Mouse (Mus musculus) liver, embryonic 15.5 days (tissue): ENCODE data around the gene Rnf8. TPM values are rescaled to one million over a fixed set of nuclear protein-coding genes. Genes with fewer than 3 reads are reported as not detected.
"Not testable (repeated sequence)": the region's sequence is repeated elsewhere in the genome, so short reads cannot be mapped to it uniquely, and the experiment has no call there.

Experiments
- ATAC-seq: fragments of 200-750 bp; cut with Nextera tagmentation; 2 replicates; pipeline ENCODE4 v1.8.0; 2017; ENCODE audit warnings: moderate number of reproducible peaks, mild to moderate bottlenecking, moderate library complexity; ENCODE audit not compliant: insufficient read depth
- H3K27ac ChIP-seq: fragments of 300-500 bp; sonication (generic); replicated peaks from 2 replicates; pipeline ENCODE4 v1.5.1; 2015; ENCODE audit warnings: mild to moderate bottlenecking, inconsistent platforms
- H3K27me3 ChIP-seq: fragments of 300-500 bp; sonication (generic); 2 replicates; pipeline ENCODE4 v1.6.1; 2015; ENCODE audit warnings: mild to moderate bottlenecking, inconsistent platforms
- H3K36me3 ChIP-seq: fragments of 300-500 bp; sonication (generic); replicated peaks from 2 replicates; pipeline ENCODE4 v1.6.1; 2015; ENCODE audit warnings: moderate library complexity, mild to moderate bottlenecking, inconsistent platforms
- H3K4me1 ChIP-seq: fragments of 300-500 bp; sonication (generic); replicated peaks from 2 replicates; pipeline ENCODE4 v1.6.1; 2015; ENCODE audit warnings: inconsistent platforms
- H3K4me2 ChIP-seq: fragments of 300-500 bp; sonication (generic); 2 replicates; pipeline ENCODE4 v1.6.1; 2015; ENCODE audit warnings: moderate library complexity, mild to moderate bottlenecking, inconsistent platforms
- H3K4me3 ChIP-seq: fragments of 300-500 bp; sonication (generic); replicated peaks from 2 replicates; pipeline ENCODE4 v1.5.1; 2015; ENCODE audit warnings: mild to moderate bottlenecking, inconsistent platforms
- H3K9ac ChIP-seq: fragments of 300-500 bp; sonication (generic); 2 replicates; pipeline ENCODE4 v1.6.1; 2015; ENCODE audit warnings: moderate library complexity, mild to moderate bottlenecking, inconsistent platforms
- H3K9me3 ChIP-seq: fragments of 300-500 bp; sonication (generic); replicated peaks from 2 replicates; pipeline ENCODE4 v1.6.1; 2016; ENCODE audit warnings: inconsistent platforms
- WGBS: fragments of 180-500 bp; shearing (Covaris S2); methylation state at CpG from one replicate; pipeline ENCODE4 v1.1.7; 2015; ENCODE audit warnings: mixed read lengths; ENCODE audit not compliant: insufficient replicate concordance; 5-methylcytosine and 5-hydroxymethylcytosine counted together
- polyA plus RNA-seq: library from polyadenylated mRNA; unstranded; fragments of >200 nt; fragmentation: Nextera tagmentation; extraction: Ambion mirVana; gene quantifications from 2 replicates; pipeline ENCODE4 v1.2.1, GENCODE M21; 2015

Gene Rnf8
- polyA plus RNA-seq, 1 experiment from 2014 or later, result 36.7 TPM

GRCm38 (mm10) chr17:29589221-29589898 is 25.2 kb upstream of the Rnf8 start:
- peaks cover 1% of the 10 kb centered on the region; the same call in 1 of the 2 replicates for H3K36me3 ChIP-seq
- H3K9me3 ChIP-seq, result no peaks in the 10 kb centered on the region
- H3K4me2 ChIP-seq, result no peak overlapping the region
- no peak overlapping the region for H3K27ac ChIP-seq
- no peak overlapping the region for H3K4me3 ChIP-seq
- WGBS, result 73% methylated on average over 11 of the region's 11 CpGs
- H3K27me3 ChIP-seq, result no peaks in the 10 kb centered on the region
- H3K9ac ChIP-seq, result no peak overlapping the region
- peaks cover 2% of the 10 kb centered on the region; the same call in 1 of the 2 replicates for H3K4me1 ChIP-seq
- no peak for ATAC-seq

- Histone ChIP-seq H3K4me2 (no peak overlapping the region), H3K36me3 (peaks cover 13% of the 10 kb centered on the region; the same call in 1 of the 2 replicates), H3K27me3 (no peaks in the 10 kb centered on the region), H3K9ac (no peak overlapping the region), H3K27ac (no peak overlapping the region), H3K4me1 (no peaks in the 10 kb centered on the region), H3K4me3 (no peak overlapping the region), H3K9me3 (no peaks in the 10 kb centered on the region)
- WGBS, result 73% methylated on average over 15 of the region's 15 CpGs
- no peak for ATAC-seq
Measured at GRCm38 (mm10) chr17:29595891-29596770, 18.5 kb upstream of the Rnf8 start.

- no peaks in the 10 kb centered on the region for H3K9me3 ChIP-seq
- WGBS, result 78% methylated on average over 13 of the region's 13 CpGs
- no peaks in the 10 kb centered on the region for H3K27me3 ChIP-seq
- no peaks in the 10 kb centered on the region for H3K4me1 ChIP-seq
- peaks cover 13% of the 10 kb centered on the region; the same call in 1 of the 2 replicates for H3K36me3 ChIP-seq
- H3K27ac ChIP-seq, result no peak overlapping the region
- no peak overlapping the region for H3K4me2 ChIP-seq
- no peak overlapping the region for H3K9ac ChIP-seq
- no peak overlapping the region for H3K4me3 ChIP-seq
- ATAC-seq, result no peak
Measured at GRCm38 (mm10) chr17:29596771-29597132, 17.8 kb upstream of the Rnf8 start.

- no peak overlapping the region for H3K9ac ChIP-seq
- H3K4me3 ChIP-seq, result no peak overlapping the region
- no peak overlapping the region for H3K27ac ChIP-seq
- no peaks in the 10 kb centered on the region for H3K27me3 ChIP-seq
- H3K4me1 ChIP-seq, result no peaks in the 10 kb centered on the region
- no peak for ATAC-seq
- 83% methylated on average over 14 of the region's 14 CpGs for WGBS
- H3K9me3 ChIP-seq, result no peaks in the 10 kb centered on the region
- H3K36me3 ChIP-seq, result peaks cover 20% of the 10 kb centered on the region
- no peak overlapping the region for H3K4me2 ChIP-seq
Measured at GRCm38 (mm10) chr17:29599051-29599450, 15.5 kb upstream of the Rnf8 start.

GRCm38 (mm10) chr17:29599537-29599936 is 15.1 kb upstream of the Rnf8 start:
- 82% methylated on average over 8 of the region's 8 CpGs for WGBS
- H3K36me3 ChIP-seq, result peaks cover 18% of the 10 kb centered on the region
- no peaks in the 10 kb centered on the region for H3K9me3 ChIP-seq
- no peak overlapping the region for H3K9ac ChIP-seq
- no peaks in the 10 kb centered on the region for H3K4me1 ChIP-seq
- H3K27ac ChIP-seq, result no peak overlapping the region
- no peak overlapping the region for H3K4me2 ChIP-seq
- H3K27me3 ChIP-seq, result no peaks in the 10 kb centered on the region
- ATAC-seq, result no peak
- H3K4me3 ChIP-seq, result no peak overlapping the region

- no peak for ATAC-seq
- Histone ChIP-seq H3K36me3 (peaks cover 19% of the 10 kb centered on the region), H3K9ac (no peak overlapping the region), H3K27me3 (no peaks in the 10 kb centered on the region), H3K4me1 (no peaks in the 10 kb centered on the region; the same call in 1 of the 2 replicates), H3K27ac (no peak overlapping the region), H3K4me2 (no peak overlapping the region), H3K9me3 (no peaks in the 10 kb centered on the region), H3K4me3 (no peak overlapping the region)
- 50% methylated on average over 4 of the region's 4 CpGs for WGBS
Measured at GRCm38 (mm10) chr17:29601391-29601790, 13.2 kb upstream of the Rnf8 start.

- H3K27ac ChIP-seq, result no peak overlapping the region
- no peak for ATAC-seq
- no peak overlapping the region for H3K4me2 ChIP-seq
- H3K9ac ChIP-seq, result no peak overlapping the region
- H3K27me3 ChIP-seq, result no peaks in the 10 kb centered on the region
- H3K4me3 ChIP-seq, result no peak overlapping the region
- H3K36me3 ChIP-seq, result peaks cover 19% of the 10 kb centered on the region
- WGBS, result 29% methylated on average over 6 of the region's 6 CpGs
- H3K4me1 ChIP-seq, result no peaks in the 10 kb centered on the region; the same call in 1 of the 2 replicates
- no peaks in the 10 kb centered on the region for H3K9me3 ChIP-seq
Measured at GRCm38 (mm10) chr17:29603283-29603682, 11.3 kb upstream of the Rnf8 start.

GRCm38 (mm10) chr17:29613453-29613852 is 1.1 kb upstream of the Rnf8 start:
- 0 out of 2 replicates have a peak overlapping the region, but pooled peaks have one; percentile 77 for H3K4me2 ChIP-seq
- ATAC-seq, H3K27me3 ChIP-seq, H3K9me3 ChIP-seq, H3K4me3 ChIP-seq, H3K9ac ChIP-seq: not testable (repeated sequence)
- H3K27ac ChIP-seq, result peak overlapping the region; percentile 94; the same call in 1 of the 2 replicates
- WGBS, result 77% methylated on average over 5 of the region's 5 CpGs
- H3K36me3 ChIP-seq, result peaks cover 16% of the 10 kb centered on the region
- peaks cover 36% of the 10 kb centered on the region for H3K4me1 ChIP-seq

GRCm38 (mm10) chr17:29615024-29615551 is 498 bp downstream of the Rnf8 start:
- Histone ChIP-seq H3K27ac (peak overlapping the region; percentile 94), H3K4me1 (peaks cover 36% of the 10 kb centered on the region), H3K4me2 (peak overlapping the region; percentile 77), H3K9me3 (no peaks in the 10 kb centered on the region), H3K27me3 (no peaks in the 10 kb centered on the region), H3K4me3 (peak overlapping the region; percentile 93), H3K9ac (peak overlapping the region; percentile 98), H3K36me3 (peaks cover 32% of the 10 kb centered on the region)
- peak; percentile 48 for ATAC-seq
- under 1% methylated on average over 43 of the region's 43 CpGs for WGBS

GRCm38 (mm10) chr17:29615616-29616015 is 1.0 kb downstream of the Rnf8 start:
- peak overlapping the region; percentile 94; the same call in 1 of the 2 replicates for H3K27ac ChIP-seq
- 14% methylated on average over 4 of the region's 4 CpGs for WGBS
- peak overlapping the region; percentile 98 for H3K9ac ChIP-seq
- H3K4me3 ChIP-seq, result peak overlapping the region; percentile 93
- H3K36me3 ChIP-seq, result peaks cover 35% of the 10 kb centered on the region
- H3K4me2 ChIP-seq, result peak overlapping the region; percentile 77
- H3K27me3 ChIP-seq, result no peaks in the 10 kb centered on the region
- ATAC-seq, result no peak
- H3K4me1 ChIP-seq, result peaks cover 36% of the 10 kb centered on the region
- H3K9me3 ChIP-seq, result no peaks in the 10 kb centered on the region

GRCm38 (mm10) chr17:29619231-29619630 is 4.6 kb downstream of the Rnf8 start:
- Histone ChIP-seq H3K4me1 (peaks cover 29% of the 10 kb centered on the region), H3K9ac (no peak overlapping the region), H3K4me3 (no peak overlapping the region), H3K27ac (no peak overlapping the region), H3K9me3 (no peaks in the 10 kb centered on the region), H3K36me3 (peaks cover 71% of the 10 kb centered on the region), H3K27me3 (no peaks in the 10 kb centered on the region), H3K4me2 (no peak overlapping the region)
- no peak for ATAC-seq
- 72% methylated on average over 3 of the region's 3 CpGs for WGBS
